Mouse (Mus musculus): ENCODE measurements at regions not wholly inside any gene's neighbourhood (a gene's known extent, or its start where the extent isn't known, plus 50 kb on each side); places are given as distances from the start of the nearest gene placed in this dataset.

DNA sequence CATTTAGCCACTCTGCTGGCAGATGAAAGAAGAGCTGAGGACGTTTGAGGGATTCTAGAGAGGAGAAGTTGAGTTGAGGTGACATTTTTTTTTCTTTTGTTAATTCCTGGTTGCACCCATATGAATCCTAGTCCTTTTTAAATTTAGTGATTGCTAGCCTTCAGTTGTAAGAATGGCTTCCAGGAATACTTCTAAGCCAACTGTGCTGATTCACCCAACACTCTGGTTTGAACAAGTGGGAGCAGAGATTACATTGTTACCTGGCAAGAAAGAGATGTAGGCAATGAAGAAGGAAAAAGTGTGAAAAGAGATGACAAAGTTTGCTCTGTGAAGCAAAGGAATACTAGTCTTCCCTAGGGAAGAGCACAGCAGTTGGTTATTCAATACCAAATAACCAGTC is 261.1 kb upstream of the Kcnq5 start:
- no peak for DNase-seq (ENCODE audit: low spot score)

DNA sequence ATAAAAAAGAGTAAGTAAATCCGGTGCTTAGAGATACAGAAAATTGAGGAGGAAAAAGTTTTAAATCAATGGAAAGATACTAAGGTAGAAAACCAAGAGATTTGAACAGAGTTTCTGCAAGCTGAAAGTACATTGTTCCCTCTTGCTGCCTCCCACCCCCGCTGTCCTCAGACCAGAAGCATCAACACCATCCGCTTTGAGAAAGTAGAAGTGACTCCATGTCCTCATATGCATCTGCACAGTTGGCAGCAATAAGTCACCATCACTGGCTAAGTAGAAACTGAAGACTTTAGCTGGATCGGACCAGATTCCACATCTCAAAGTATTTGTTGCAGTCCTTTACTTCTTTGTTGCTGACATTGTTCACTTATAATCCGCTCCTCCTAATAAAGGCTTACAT is 250.1 kb upstream of the Kcnq5 start:
- no peak for DNase-seq (ENCODE audit: low spot score)

- no peak for DNase-seq (ENCODE audit: low spot score)
Measured at GRCm38 (mm10) chr1:22211232-22211631, 249.5 kb upstream of the Kcnq5 start.

GRCm38 (mm10) chr1:22210621-22211020 is 248.9 kb upstream of the Kcnq5 start:
- DNase-seq (ENCODE audit: low spot score), result no peak

- no peak for DNase-seq (ENCODE audit: low spot score)
Measured at GRCm38 (mm10) chr1:22208287-22208686, 246.5 kb upstream of the Kcnq5 start.

GRCm38 (mm10) chr1:22206935-22207334 is 245.2 kb upstream of the Kcnq5 start:
- DNase-seq (ENCODE audit: low spot score), result no peak

DNA sequence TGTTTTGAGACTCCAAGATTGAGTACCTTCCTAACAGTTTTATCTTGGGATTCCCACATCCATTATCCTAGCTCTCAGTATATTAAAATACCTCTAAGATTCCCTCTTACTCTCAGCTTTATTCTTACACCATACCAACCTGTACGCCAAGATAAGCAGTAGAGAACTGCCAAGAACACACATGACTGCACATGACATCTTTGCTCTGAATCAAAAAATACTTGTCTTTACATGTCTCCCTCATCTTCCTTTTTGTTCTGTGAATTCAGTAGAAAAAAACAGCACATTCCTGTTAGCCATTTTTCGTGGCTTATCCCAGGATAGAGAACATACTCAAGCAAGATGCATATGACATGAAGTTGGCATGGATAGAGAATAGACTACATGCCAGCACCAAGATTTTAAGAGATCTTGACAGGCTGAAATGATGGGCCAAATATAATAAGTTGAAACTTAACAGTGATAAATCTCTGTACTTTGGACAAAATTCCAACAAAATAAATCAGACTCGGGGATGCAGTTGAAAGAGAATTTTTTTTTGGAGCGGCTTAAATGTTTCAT is 206.0 kb upstream of the Kcnq5 start:
- DNase-seq (ENCODE audit: low spot score), result no peak

- no peak for DNase-seq (ENCODE audit: low spot score)
Measured at GRCm38 (mm10) chr1:22136571-22137122, 174.9 kb upstream of the Kcnq5 start.

GRCm38 (mm10) chr1:22118266-22118772 is 156.6 kb upstream of the Kcnq5 start:
- no peak for DNase-seq (ENCODE audit: low spot score)

GRCm38 (mm10) chr1:22116466-22116865 is 154.7 kb upstream of the Kcnq5 start:
- DNase-seq (ENCODE audit: low spot score), result no peak

- peak; percentile 14 for DNase-seq (ENCODE audit: low spot score)
Measured at GRCm38 (mm10) chr1:22105496-22105895, 143.8 kb upstream of the Kcnq5 start.

DNA sequence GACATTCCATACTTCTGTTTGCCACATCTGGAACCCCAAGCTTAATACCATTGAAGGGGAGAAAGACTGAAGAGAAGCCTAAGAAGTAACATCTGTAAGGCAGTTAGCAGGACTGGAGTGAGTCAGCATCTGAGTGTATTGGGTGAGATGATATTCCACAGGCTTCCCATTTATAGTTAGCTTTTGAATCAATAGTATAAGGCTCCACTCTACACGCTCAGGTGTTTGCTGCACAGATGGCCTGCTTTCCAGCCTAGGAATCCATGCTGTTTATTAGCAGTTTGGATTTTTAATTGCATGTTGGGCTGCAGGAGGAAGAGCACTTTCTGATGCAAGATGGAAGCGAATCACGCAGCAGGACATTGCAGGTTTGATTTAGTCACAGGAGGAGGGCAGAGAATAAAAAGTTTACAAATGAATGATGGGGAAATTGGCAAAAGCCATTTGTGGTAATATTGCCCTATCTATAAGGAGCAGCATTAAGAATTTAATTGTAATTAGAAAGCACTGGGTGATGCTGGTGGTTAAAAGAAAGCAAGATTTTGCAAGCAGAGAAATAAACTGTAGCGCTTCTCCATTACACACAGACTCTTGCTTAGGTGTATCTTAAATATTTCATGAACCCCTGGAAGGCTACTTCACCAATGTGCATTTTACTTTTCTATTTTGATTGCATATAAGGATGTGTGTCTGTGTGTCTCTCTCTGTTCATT is 109.8 kb upstream of the Kcnq5 start:
- no peak for DNase-seq (ENCODE audit: low spot score)

DNA sequence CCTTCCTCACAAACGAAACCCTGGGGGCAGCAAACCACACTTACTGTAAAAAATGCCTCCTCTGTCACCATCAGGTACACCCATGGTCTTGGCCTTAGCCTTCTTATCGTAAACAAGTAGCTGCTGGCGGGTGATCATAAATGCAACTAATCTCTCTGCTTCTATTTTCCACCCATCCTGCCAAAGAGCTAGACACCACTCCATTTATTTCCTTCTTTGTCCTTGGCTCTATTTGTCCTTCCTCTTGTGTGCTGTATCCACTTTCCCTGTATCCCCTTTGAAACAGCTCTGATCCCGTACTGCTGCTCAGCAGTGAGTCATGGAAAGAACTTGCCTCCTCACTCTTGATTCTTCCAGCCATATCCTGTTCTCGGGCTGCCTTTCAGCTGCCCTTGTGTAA is 108.3 kb upstream of the Kcnq5 start:
- no peak for DNase-seq (ENCODE audit: low spot score)

All from embryo, embryonic 10 days (tissue).